Mouse (Mus musculus) midbrain, embryonic 10.5 days (tissue): ENCODE data around the gene Olfr1392. TPM values are rescaled to one million over a fixed set of nuclear protein-coding genes. Genes with fewer than 3 reads are reported as not detected.
A peak's percentile ranks its signal among the peaks of the same experiment; 100 is the strongest.
"Not testable (repeated sequence)": the region's sequence is repeated elsewhere in the genome, so short reads cannot be mapped to it uniquely, and the experiment has no call there.

Source experiments
- DNase-seq: peaks from one replicate; pipeline ENCODE4 v3.0.0-alpha.2; 2017; ENCODE audit warnings: low spot score
- H3K27ac ChIP-seq: fragments of 300-500 bp; sonication (generic); replicated peaks from 2 replicates; pipeline ENCODE4 v1.5.1; 2016; ENCODE audit warnings: mild to moderate bottlenecking
- H3K27me3 ChIP-seq: fragments of 300-500 bp; sonication (generic); 2 replicates; pipeline ENCODE4 v1.6.1; 2016; ENCODE audit warnings: low read depth, mild to moderate bottlenecking; ENCODE audit not compliant: poor library complexity, severe bottlenecking
- H3K36me3 ChIP-seq: fragments of 300-500 bp; sonication (generic); 2 replicates; pipeline ENCODE4 v1.6.1; 2016; ENCODE audit warnings: mild to moderate bottlenecking, moderate library complexity
- H3K4me1 ChIP-seq: fragments of 300-500 bp; sonication (generic); 2 replicates; pipeline ENCODE4 v1.6.1; 2016
- H3K4me3 ChIP-seq: fragments of 300-500 bp; sonication (generic); 2 replicates; pipeline ENCODE4 v1.5.1; 2016; ENCODE audit warnings: mild to moderate bottlenecking, moderate library complexity
- H3K9me3 ChIP-seq: fragments of 300-500 bp; sonication (generic); replicated peaks from 2 replicates; pipeline ENCODE4 v1.6.1; 2016; ENCODE audit warnings: mild to moderate bottlenecking
- WGBS: fragments of 180-500 bp; shearing (Covaris S2); methylation state at CpG from one replicate; pipeline ENCODE4 v1.1.7; 2016; 5-methylcytosine and 5-hydroxymethylcytosine counted together
- polyA plus RNA-seq: library from polyadenylated mRNA; unstranded; fragments of >200 nt; fragmentation: Nextera tagmentation; extraction: Ambion mirVana; gene quantifications from 2 replicates; pipeline ENCODE4 v1.2.1, GENCODE M21; 2016

The Olfr1392 gene
- polyA plus RNA-seq = 0.04 and 0.07 TPM in 2 replicates

DNA sequence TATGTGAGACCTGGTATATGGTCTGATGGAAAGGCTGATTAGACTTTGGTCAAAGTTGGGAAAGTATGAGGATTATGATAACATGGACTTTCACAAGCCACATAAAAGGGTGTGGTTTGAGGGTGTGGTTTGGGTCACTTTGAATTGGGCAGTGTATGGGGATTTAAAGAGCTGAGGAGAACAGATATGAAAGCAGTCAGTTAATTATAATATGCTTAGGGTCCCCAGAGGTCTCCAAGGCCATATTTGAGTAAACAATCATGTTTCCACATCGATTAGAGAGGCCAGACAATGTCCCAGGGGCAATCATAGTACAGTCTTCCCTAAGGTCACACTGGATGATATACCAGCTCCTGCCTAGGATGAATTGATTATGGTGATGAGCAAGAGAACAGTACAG lies at the start of gene Olfr1392:
TSS of gene Olfr1392 (plus strand) at position 301 of the 400 bp plus-strand sequence.
- H3K4me3 ChIP-seq, DNase-seq, H3K4me1 ChIP-seq, H3K27me3 ChIP-seq, H3K9me3 ChIP-seq, H3K36me3 ChIP-seq, H3K27ac ChIP-seq: not testable (repeated sequence)
- 63% methylated on average over 1 of the region's 1 CpGs for WGBS

DNA sequence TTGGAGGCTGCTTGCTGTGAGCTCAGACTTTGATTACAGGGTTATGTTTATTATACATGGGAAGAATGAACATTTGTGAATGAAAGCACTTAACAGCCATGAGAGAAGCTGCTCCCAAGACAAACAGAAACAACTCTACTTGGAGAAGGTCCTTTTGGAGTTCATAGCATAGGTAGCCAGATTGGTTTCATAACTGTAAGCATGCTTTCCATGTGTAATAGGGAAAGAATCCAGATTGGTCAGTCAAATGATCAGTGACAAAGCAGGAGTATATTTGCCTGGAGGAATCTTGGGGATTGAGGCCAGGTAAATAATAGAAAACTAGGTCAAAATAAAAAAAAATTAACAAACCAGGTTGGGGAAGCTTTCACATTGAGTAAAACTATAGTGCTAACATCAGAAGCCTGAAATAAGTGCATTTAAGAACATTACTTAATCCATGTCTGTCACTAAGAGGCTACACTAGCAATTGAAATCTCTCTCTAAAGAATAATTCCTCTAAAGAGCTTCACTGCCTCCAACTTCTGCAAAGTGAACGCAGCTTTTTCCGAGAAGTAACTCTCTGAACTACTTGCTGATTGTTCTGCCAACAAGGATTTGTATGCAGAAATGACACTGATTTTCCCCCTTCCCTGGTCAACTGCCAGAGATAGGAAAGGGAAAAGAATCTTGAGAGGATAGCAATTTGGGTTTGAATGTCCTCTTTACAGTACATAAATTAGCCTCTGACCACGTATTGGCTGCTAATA lies 49.4 kb upstream of the Olfr1392 start:
- H3K27ac ChIP-seq = no peak overlapping the region
- H3K4me3 ChIP-seq = no peak overlapping the region
- no peaks in the 10 kb centered on the region for H3K4me1 ChIP-seq
- DNase-seq = no peak
- H3K27me3 ChIP-seq = no peaks in the 10 kb centered on the region
- no peaks in the 10 kb centered on the region for H3K9me3 ChIP-seq
- no peaks in the 10 kb centered on the region for H3K36me3 ChIP-seq
- 70% methylated on average over 3 of the region's 3 CpGs for WGBS

DNA sequence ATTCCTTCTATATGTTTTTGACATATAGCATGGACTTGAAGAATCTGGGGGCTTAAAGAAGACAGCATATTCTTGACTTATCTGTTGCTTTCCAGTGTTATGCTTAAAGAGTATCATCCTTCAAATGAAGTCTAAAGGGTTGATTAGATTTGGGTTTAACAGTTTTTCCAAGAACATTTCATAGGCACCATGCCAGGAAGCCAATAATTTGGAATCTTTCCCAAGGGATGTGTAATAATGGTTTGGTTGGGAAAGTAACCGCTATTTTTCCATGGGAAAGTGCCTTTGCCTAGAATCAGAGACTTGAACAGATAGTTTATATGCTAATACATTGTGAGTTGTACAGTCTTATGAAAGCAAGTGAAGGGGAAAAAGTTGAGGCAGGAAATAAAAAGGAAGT lies 48.2 kb upstream of the Olfr1392 start:
- no peak overlapping the region for H3K27ac ChIP-seq
- no peak for DNase-seq
- no peak overlapping the region for H3K4me3 ChIP-seq
- H3K4me1 ChIP-seq = no peaks in the 10 kb centered on the region
- no peaks in the 10 kb centered on the region for H3K27me3 ChIP-seq
- H3K9me3 ChIP-seq = no peaks in the 10 kb centered on the region
- no peaks in the 10 kb centered on the region for H3K36me3 ChIP-seq
- WGBS = 82% methylated on average over 1 of the region's 1 CpGs

DNA sequence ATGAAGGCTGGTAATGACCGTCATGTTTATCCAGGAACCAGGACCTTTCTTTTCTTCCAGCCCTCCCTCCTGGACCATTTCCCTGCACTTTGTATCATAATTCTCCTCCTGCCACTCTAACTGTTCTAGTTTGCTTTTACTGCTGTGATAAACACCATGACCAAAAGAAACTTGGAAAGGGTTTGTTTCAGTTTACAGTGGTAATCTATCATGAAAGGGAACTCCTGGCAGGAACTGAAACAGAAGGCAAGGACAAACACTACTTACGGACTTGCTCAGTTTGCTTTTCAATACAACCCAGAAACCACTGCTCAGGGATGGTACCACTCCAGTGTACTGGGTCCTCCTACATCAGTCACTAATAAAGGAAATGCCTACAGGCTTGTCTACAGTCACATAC lies 47.5 kb upstream of the Olfr1392 start:
- DNase-seq = no peak
- Histone ChIP-seq H3K27ac (no peak overlapping the region), H3K27me3 (no peaks in the 10 kb centered on the region), H3K4me1 (0 out of 2 replicates have a peak, but pooled peaks cover 2% of the 10 kb centered on the region), H3K9me3 (no peaks in the 10 kb centered on the region), H3K4me3 (no peak overlapping the region), H3K36me3 (no peaks in the 10 kb centered on the region)
- 82% methylated on average over 2 of the region's 2 CpGs for WGBS

DNA sequence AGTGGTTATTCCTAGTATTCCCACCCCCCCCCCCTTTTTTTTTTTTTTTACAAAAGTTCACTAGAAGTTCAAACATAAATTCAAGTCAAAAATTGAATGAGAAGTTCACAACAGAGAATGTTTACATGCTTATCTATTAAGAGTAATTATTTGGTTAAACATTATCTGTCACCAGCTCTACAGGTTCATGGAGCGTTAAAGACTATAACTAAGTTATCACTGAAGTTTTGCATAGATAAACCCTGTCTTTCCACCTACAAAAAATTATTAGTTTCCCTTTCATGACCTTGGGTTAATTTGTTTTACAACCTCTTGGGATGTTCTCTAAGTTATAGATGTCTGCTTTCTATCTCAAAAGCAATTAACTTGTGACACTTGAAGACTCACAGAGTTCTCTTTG lies 44.8 kb upstream of the Olfr1392 start:
- Histone ChIP-seq H3K27me3 (no peaks in the 10 kb centered on the region), H3K9me3 (no peaks in the 10 kb centered on the region), H3K27ac (no peak overlapping the region), H3K36me3 (no peaks in the 10 kb centered on the region), H3K4me3 (no peak overlapping the region), H3K4me1 (peaks cover 22% of the 10 kb centered on the region)
- WGBS = 94% methylated on average over 1 of the region's 1 CpGs
- no peak for DNase-seq

DNA sequence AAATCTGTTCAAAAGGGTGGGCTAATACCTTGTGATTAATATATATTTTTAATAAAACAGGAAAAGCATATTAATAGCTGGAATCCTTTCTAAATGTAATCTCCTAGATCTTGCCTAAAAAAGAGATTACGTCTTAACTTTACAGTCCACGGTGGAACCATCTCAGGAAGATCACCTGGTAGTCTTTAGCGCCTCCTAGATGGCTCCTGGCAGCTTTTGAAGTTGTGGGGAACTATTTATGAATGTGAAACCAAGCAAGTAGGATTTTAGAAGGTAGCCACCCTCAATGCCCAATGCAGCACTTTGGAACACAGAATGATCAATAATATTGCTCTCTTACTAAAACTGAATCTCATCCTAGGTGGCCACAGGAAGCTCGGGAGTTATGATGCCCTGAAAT lies 44.2 kb upstream of the Olfr1392 start:
- H3K27ac ChIP-seq = no peak overlapping the region
- H3K4me1 ChIP-seq = peaks cover 27% of the 10 kb centered on the region
- no peaks in the 10 kb centered on the region for H3K9me3 ChIP-seq
- 85% methylated on average over 4 of the region's 4 CpGs for WGBS
- no peak overlapping the region for H3K4me3 ChIP-seq
- H3K36me3 ChIP-seq = no peaks in the 10 kb centered on the region
- H3K27me3 ChIP-seq = no peaks in the 10 kb centered on the region
- no peak for DNase-seq

DNA sequence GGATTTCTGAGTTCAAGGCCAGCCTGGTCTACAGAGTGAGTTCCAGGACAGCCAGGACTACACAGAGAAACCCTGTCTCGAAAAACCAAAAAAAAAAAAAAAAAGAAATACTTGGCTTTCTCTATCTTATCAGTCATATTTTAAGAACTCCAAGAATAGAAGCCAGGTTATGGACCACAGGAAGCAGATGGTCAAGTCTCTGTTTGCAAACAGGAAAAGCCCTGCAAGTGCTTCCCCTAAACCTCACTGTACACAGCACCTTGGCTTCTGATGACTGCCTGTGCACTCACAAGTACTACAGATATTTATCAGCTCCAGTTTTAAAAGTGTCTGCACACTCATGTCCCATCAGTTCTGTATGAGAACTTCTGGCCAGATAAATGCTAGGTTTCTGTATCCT lies 43.6 kb upstream of the Olfr1392 start:
- 80% methylated on average over 1 of the region's 1 CpGs for WGBS
- Histone ChIP-seq H3K27ac (no peak overlapping the region), H3K27me3 (no peaks in the 10 kb centered on the region), H3K36me3 (no peaks in the 10 kb centered on the region), H3K4me3 (no peak overlapping the region), H3K4me1 (peaks cover 32% of the 10 kb centered on the region), H3K9me3 (no peaks in the 10 kb centered on the region)
- no peak for DNase-seq

DNA sequence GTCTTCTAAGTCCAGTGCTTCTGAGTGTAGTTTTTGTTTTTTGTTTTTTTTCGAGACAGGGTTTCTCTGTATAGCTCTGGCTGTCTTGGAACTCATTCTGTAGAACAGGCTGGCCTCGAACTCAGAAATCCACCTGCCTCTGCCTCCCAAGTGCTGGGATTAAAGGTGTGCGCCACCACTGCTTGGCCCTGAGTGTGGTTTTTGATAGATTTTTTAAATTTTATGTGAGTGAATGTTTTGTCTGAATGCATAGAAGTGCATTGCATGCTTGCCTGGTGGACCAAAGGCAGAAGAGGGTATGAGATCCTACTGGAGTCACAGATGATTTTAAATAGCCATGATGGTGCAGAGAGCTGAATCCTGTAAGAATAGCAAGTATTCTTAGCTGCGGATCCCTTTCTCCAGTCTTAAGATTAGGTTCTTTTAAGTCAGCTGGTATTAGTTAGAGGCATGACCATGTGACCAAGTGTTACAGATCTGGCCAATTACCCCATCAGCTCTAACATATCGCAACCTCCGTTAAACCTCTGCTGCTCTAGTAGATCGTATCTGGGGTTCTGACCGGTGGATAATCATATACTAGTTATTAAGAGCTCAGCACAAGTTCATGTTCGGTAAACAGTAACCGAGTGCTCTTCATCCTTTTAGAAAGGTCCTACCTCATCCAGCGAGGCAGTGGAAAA lies 42.0 kb upstream of the Olfr1392 start:
- WGBS = 23% methylated on average over 11 of the region's 11 CpGs
- H3K27ac ChIP-seq = peak overlapping the region; percentile 93
- H3K4me1 ChIP-seq = peaks cover 43% of the 10 kb centered on the region
- H3K27me3 ChIP-seq = no peaks in the 10 kb centered on the region
- no peaks in the 10 kb centered on the region for H3K9me3 ChIP-seq
- H3K36me3 ChIP-seq = no peaks in the 10 kb centered on the region
- no peak for DNase-seq
- peak overlapping the region; percentile 69 for H3K4me3 ChIP-seq

DNA sequence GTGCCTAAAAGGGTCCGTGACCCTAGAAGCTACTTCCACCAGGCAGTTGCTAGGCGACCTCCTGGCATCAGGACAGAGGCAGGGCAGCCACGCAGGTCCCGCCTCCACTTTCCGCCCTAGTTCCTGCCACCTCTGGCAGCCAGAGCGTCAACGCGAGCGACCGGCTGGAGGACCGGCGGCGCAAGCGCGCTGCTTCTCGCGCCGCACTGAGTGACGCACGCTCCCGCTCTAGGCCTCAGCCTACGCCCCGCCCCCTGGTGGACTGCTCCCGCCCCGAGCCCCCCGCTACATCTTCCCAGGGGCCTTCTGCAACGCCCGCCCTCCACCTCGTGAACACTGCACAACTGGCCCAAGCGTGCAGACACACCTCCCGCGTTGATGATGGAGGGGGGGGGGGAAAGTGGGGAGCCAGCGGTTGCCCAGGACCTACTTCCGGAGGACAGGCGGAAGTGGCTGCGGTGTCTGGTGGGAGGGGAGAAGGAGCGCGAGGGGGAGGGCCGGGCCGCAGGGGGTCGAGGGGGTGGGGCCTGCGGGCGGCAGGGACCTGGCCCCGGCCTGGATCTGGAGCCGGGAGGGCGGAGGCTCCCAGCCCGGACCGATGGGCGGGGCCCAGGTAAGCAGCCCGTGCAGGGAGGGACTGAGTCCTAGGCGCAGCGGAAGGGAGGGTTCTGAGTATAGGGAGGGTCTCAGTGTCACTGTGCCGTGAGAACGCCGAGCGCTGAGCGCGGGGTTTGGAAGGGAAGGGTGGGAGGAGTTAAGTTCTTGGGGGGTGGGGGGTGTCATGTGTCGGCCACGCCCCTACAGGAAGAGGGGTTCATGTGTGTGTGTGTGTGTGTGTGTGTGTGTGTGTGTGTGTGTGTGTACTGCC lies 41.1 kb upstream of the Olfr1392 start, which contains the start of gene Mgat1:
TSS of gene Mgat1 (plus strand) at position 465 of the 868 bp plus-strand sequence.
- Histone ChIP-seq H3K36me3 (no peaks in the 10 kb centered on the region), H3K27ac (peak within 1 kb of the TSS; percentile 93), H3K4me3 (peak within 1 kb of the TSS; percentile 69), H3K9me3 (no peaks in the 10 kb centered on the region), H3K27me3 (no peaks in the 10 kb centered on the region), H3K4me1 (peaks cover 48% of the 10 kb centered on the region)
- peak; percentile 97 for DNase-seq
- under 1% methylated on average over 58 of the region's 60 CpGs for WGBS

DNA sequence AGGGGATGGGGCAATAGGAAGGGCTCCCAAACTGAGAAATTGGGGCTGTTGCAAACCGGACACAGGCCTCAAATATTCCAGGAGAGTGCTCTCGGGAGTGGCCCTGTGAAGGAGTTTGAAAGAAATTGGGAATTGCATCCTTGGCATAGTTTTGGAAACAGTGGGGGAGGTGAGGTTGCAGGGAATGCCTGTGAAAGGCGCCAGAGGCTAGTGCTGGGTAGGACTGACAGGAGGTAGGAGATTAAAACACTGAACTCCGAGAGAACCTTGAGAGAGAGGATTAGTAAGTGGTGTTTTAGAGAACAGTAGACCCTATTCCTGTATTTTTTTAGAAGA lies 40.5 kb upstream of the Olfr1392 start:
- DNase-seq = no peak
- Histone ChIP-seq H3K36me3 (no peaks in the 10 kb centered on the region), H3K27ac (peak overlapping the region; percentile 93), H3K9me3 (no peaks in the 10 kb centered on the region), H3K4me3 (peak overlapping the region; percentile 69), H3K4me1 (peaks cover 53% of the 10 kb centered on the region), H3K27me3 (no peaks in the 10 kb centered on the region)
- under 1% methylated on average over 4 of the region's 4 CpGs for WGBS

DNA sequence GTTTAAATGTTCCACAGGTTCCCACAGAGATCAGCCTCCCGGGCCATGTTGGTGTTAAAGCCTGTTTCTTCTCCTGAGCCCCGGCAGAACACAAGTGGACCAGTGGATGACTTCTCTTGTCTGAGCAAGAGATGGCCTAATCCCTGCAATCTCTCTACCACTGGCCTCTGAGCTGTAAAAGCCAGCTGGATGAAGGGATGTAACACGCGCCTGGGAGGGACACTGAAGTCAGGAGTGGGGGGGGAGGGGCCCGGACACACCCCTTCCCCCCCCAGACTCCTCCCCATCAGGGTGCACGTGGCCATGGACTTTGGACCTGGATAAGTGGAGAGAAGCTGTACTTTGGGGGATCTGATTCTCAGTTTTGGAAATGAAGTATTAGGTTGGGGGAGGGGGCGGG lies 39.9 kb upstream of the Olfr1392 start:
- DNase-seq = no peak
- no peaks in the 10 kb centered on the region for H3K27me3 ChIP-seq
- peak overlapping the region; percentile 49; the same call in 1 of the 2 replicates for H3K27ac ChIP-seq
- peaks cover 59% of the 10 kb centered on the region for H3K4me1 ChIP-seq
- peak overlapping the region; percentile 69 for H3K4me3 ChIP-seq
- H3K36me3 ChIP-seq = no peaks in the 10 kb centered on the region
- WGBS = 19% methylated on average over 7 of the region's 7 CpGs
- no peaks in the 10 kb centered on the region for H3K9me3 ChIP-seq

DNA sequence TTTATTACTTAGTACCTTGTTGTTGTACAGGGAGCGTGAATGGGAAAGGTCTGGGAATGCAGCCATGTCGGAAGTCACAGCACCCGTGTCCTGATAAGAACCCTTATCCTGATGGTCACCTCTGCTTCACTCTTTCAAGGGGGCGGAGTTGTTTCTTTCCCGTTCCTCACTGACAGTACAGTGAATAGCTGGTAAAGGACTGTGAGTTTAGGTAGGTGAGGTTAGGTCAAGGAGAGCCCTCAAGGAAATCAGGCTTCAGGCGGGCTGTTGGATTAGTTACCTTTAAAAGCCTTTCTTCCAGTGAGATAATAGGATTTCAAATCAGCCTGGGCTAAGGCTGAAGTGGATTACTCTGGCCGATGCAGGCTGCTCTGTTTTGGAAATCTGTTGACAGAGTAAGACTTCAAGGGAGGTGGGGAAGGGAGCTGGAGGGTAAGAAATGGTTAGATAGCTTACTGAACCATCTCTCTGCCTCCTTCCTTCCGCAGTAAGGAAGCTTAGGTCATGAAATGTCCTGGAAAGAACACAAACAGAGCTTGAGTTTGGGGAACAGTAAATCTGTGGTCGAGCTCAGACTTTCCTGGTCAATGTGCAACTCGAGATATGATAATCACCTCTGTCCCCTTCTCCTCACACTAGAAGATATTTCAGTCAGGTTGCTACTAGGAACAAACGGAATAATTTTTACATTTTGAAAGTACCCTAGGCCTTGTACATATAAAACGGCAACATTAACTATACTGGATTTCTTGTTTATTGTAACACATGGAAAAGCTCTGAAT lies 39.3 kb upstream of the Olfr1392 start:
- Histone ChIP-seq H3K4me3 (peak overlapping the region; percentile 69), H3K27ac (no peak overlapping the region; the same call in 1 of the 2 replicates), H3K27me3 (no peaks in the 10 kb centered on the region), H3K36me3 (no peaks in the 10 kb centered on the region), H3K9me3 (no peaks in the 10 kb centered on the region), H3K4me1 (peaks cover 65% of the 10 kb centered on the region)
- DNase-seq = no peak
- 25% methylated on average over 12 of the region's 12 CpGs for WGBS
